Mouse (Mus musculus): ENCODE data around the gene Rab23. TPM values are rescaled to one million over a fixed set of nuclear protein-coding genes. Genes with fewer than 3 reads are reported as not detected.

The Rab23 gene
- polyA plus RNA-seq, 1 experiment from 2014 or later, result 28.4 TPM

GRCm38 (mm10) chr1:33776175-33776611 lies 56.5 kb downstream of the Rab23 start:
- H3K27me3 ChIP-seq, result no peaks in the 10 kb centered on the region
- H3K9ac ChIP-seq, result no peak overlapping the region
- H3K9me3 ChIP-seq (replicated peaks), result no peaks in the 10 kb centered on the region
- H3K4me1 ChIP-seq, result no peaks in the 10 kb centered on the region
- no peak overlapping the region for H3K4me3 ChIP-seq
- peaks cover 58% of the 10 kb centered on the region for H3K36me3 ChIP-seq (ENCODE audit: poor library complexity, severe bottlenecking)
- no peak overlapping the region for H3K27ac ChIP-seq
- WGBS, result 87% methylated on average over 14 of the region's 14 CpGs
- peak; percentile 19; the same call in 1 of the 2 replicates for ATAC-seq
- H3K4me2 ChIP-seq, result no peak overlapping the region

GRCm38 (mm10) chr1:33784561-33784960 lies 64.9 kb downstream of the Rab23 start:
- H3K36me3 ChIP-seq (ENCODE audit: poor library complexity, severe bottlenecking), result peaks cover 21% of the 10 kb centered on the region
- H3K27ac ChIP-seq, result no peak overlapping the region

GRCm38 (mm10) chr1:33788072-33788471 lies 68.4 kb downstream of the Rab23 start:
- Histone ChIP-seq H3K4me1 (no peaks in the 10 kb centered on the region), H3K27ac (no peak overlapping the region), H3K36me3 (ENCODE audit: poor library complexity, severe bottlenecking) (peaks cover 14% of the 10 kb centered on the region), H3K27me3 (no peaks in the 10 kb centered on the region), H3K9me3 (replicated peaks) (no peaks in the 10 kb centered on the region), H3K4me3 (no peak overlapping the region), H3K9ac (no peak overlapping the region), H3K4me2 (no peak overlapping the region)
- no peak for ATAC-seq
- WGBS, result 79% methylated on average over 5 of the region's 5 CpGs

More at GRCm38 (mm10) chr1:33784561-33784960, 64.9 kb downstream of the Rab23 start:
- ATAC-seq, result no peak
- H3K27me3 ChIP-seq, result no peaks in the 10 kb centered on the region
- H3K4me3 ChIP-seq, result no peak overlapping the region
- no peaks in the 10 kb centered on the region for H3K9me3 ChIP-seq (replicated peaks)
- no peaks in the 10 kb centered on the region for H3K4me1 ChIP-seq
- H3K4me2 ChIP-seq, result no peak overlapping the region
- WGBS, result 97% methylated on average over 5 of the region's 5 CpGs
- H3K9ac ChIP-seq, result no peak overlapping the region

GRCm38 (mm10) chr1:33788493-33788892 lies 68.8 kb downstream of the Rab23 start:
- WGBS, result 71% methylated on average over 3 of the region's 3 CpGs
- Histone ChIP-seq H3K9ac (no peak overlapping the region), H3K9me3 (replicated peaks) (no peaks in the 10 kb centered on the region), H3K27me3 (no peaks in the 10 kb centered on the region), H3K4me2 (no peak overlapping the region), H3K4me3 (no peak overlapping the region), H3K36me3 (ENCODE audit: poor library complexity, severe bottlenecking) (peaks cover 15% of the 10 kb centered on the region), H3K4me1 (no peaks in the 10 kb centered on the region), H3K27ac (no peak overlapping the region)
- no peak for ATAC-seq

Other genes with a start within 250 kb of the Rab23 start
- gene Prim2, start 50.1 kb upstream of the Rab23 start, polyA plus RNA-seq (2015; fragmentation: Nextera tagmentation; extraction: Ambion mirVana), result 47.8 and 48.0 TPM in 2 replicates
- gene Bag2, start 37.9 kb downstream of the Rab23 start, polyA plus RNA-seq (2015; fragmentation: Nextera tagmentation; extraction: Ambion mirVana), result 25.0 and 25.4 TPM in 2 replicates
- gene Zfp451, start 94.7 kb downstream of the Rab23 start, polyA plus RNA-seq (2015; fragmentation: Nextera tagmentation; extraction: Ambion mirVana), result 37.2 and 43.4 TPM in 2 replicates
- 12.7 and 13.8 TPM in 2 replicates for gene Bend6, start 187.9 kb downstream of the Rab23 start, polyA plus RNA-seq (2015; fragmentation: Nextera tagmentation; extraction: Ambion mirVana)
- 28.2 and 29.4 TPM in 2 replicates for gene Dst, start 188.3 kb downstream of the Rab23 start, polyA plus RNA-seq (2015; fragmentation: Nextera tagmentation; extraction: Ambion mirVana)